Mouse (Mus musculus) heart, embryonic 15.5 days (tissue): ENCODE measurements at regions not wholly inside any gene's neighbourhood (a gene's known extent, or its start where the extent isn't known, plus 50 kb on each side); places are given as distances from the start of the nearest gene placed in this dataset.

ENCODE experiments used
- ATAC-seq: fragments of 200-750 bp; cut with Nextera tagmentation; replicated peaks from 2 replicates; pipeline ENCODE4 v1.8.0; 2017; ENCODE audit warnings: low read depth, moderate TSS enrichment; ENCODE audit not compliant: insufficient number of reproducible peaks, insufficient read depth, low FRiP score
- H3K27ac ChIP-seq: fragments of 300-500 bp; sonication (generic); 2 replicates; pipeline ENCODE4 v1.5.1; 2015; ENCODE audit warnings: mild to moderate bottlenecking, inconsistent platforms
- H3K27me3 ChIP-seq: fragments of 300-500 bp; sonication (generic); 2 replicates; pipeline ENCODE4 v1.6.1; 2015; ENCODE audit warnings: inconsistent platforms
- H3K36me3 ChIP-seq: fragments of 300-500 bp; sonication (generic); 2 replicates; pipeline ENCODE4 v1.6.1; 2015; ENCODE audit warnings: mild to moderate bottlenecking, inconsistent platforms
- H3K4me1 ChIP-seq: fragments of 300-500 bp; sonication (generic); replicated peaks from 2 replicates; pipeline ENCODE4 v1.6.1; 2015; ENCODE audit warnings: inconsistent platforms
- H3K4me2 ChIP-seq: fragments of 300-500 bp; sonication (generic); 2 replicates; pipeline ENCODE4 v1.6.1; 2015; ENCODE audit warnings: inconsistent platforms, mild to moderate bottlenecking, moderate library complexity
- H3K4me3 ChIP-seq: fragments of 300-500 bp; sonication (generic); 2 replicates; pipeline ENCODE4 v1.5.1; 2015; ENCODE audit warnings: mild to moderate bottlenecking, inconsistent platforms
- H3K9ac ChIP-seq: fragments of 300-500 bp; sonication (generic); 2 replicates; pipeline ENCODE4 v1.6.1; 2015; ENCODE audit warnings: mild to moderate bottlenecking, inconsistent platforms
- H3K9me3 ChIP-seq: fragments of 300-500 bp; sonication (generic); replicated peaks from 2 replicates; pipeline ENCODE4 v1.6.1; 2016; ENCODE audit warnings: inconsistent platforms
- WGBS: fragments of 180-500 bp; shearing (Covaris S2); methylation state at CpG from one replicate; pipeline ENCODE4 v1.1.7; 2015; ENCODE audit warnings: mixed read lengths; 5-methylcytosine and 5-hydroxymethylcytosine counted together

DNA sequence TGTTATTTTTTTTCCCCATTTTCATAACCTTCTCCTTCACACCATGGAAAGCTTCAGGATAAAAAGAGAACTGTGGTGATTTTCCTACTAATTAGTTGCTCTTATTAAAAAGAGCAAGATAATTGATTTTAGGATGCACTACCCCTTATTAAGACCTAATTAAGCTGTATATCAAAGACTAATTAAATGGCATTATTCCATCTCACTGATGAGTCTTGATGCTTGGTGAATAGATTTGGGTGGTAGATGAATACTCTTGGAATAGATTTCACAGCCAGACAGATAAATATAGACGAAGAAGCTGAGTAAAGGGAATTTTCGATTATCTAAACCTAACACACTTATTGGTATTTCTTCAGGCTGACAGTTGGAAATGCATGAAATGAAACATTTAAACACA is 346.5 kb upstream of the Tenm2 start:
- no peaks in the 10 kb centered on the region for H3K27me3 ChIP-seq
- no peak overlapping the region for H3K4me3 ChIP-seq
- H3K27ac ChIP-seq: no peak overlapping the region
- H3K9ac ChIP-seq: no peak overlapping the region
- no peaks in the 10 kb centered on the region for H3K36me3 ChIP-seq
- H3K4me1 ChIP-seq: no peaks in the 10 kb centered on the region
- no peak overlapping the region for H3K4me2 ChIP-seq
- no peaks in the 10 kb centered on the region for H3K9me3 ChIP-seq
- 73% methylated on average over 2 of the region's 2 CpGs for WGBS
- no peak for ATAC-seq

DNA sequence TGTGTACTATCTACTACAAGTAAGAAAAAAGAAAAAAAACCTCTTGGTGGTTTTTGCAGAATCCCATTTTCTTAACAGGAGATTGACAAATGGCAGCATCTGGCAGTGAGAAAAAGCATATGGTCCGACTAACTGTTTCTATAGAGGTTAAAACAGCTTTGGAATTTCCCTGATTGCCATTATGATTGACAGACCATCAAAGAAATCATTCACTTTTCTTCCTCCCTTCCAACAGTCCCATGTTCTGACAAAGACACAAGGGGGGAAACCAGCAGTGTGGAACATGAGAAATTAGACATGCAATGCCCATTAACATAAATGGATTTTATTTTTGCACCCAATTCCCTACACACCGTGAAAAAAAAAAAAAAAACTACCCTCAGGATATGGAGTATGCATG is 297.9 kb upstream of the Tenm2 start:
- Histone ChIP-seq H3K4me2 (no peak overlapping the region), H3K9me3 (no peaks in the 10 kb centered on the region), H3K9ac (no peak overlapping the region), H3K27me3 (no peaks in the 10 kb centered on the region), H3K27ac (no peak overlapping the region), H3K4me1 (peaks cover 9% of the 10 kb centered on the region), H3K36me3 (no peaks in the 10 kb centered on the region), H3K4me3 (no peak overlapping the region)
- ATAC-seq: no peak
- WGBS: 43% methylated on average over 2 of the region's 2 CpGs

DNA sequence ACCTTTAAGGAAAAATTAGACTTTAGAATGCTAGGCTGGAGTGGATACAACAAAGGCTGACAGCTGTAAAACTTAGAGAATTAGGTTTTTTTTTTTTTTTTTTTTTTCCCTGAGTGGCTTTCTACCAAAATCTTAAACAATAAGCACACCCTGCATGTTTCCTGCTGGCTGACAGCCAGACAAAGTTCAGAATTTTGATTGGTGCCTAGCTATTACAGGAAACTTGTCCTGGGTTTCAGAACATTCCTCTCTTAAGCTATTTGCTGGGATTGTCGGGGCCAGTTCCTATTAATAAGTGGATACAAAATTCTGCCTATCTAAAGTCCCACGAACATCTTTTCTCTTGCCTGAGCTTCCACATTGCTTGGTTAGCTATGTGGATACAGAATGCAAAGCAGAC is 296.7 kb upstream of the Tenm2 start:
- 6% methylated on average over 2 of the region's 2 CpGs for WGBS
- Histone ChIP-seq H3K9me3 (no peaks in the 10 kb centered on the region), H3K36me3 (no peaks in the 10 kb centered on the region), H3K4me3 (no peak overlapping the region), H3K27me3 (no peaks in the 10 kb centered on the region), H3K4me2 (no peak overlapping the region), H3K9ac (no peak overlapping the region), H3K27ac (peak overlapping the region; percentile 53), H3K4me1 (peaks cover 9% of the 10 kb centered on the region)
- no peak; the same call in 1 of the 2 replicates for ATAC-seq

DNA sequence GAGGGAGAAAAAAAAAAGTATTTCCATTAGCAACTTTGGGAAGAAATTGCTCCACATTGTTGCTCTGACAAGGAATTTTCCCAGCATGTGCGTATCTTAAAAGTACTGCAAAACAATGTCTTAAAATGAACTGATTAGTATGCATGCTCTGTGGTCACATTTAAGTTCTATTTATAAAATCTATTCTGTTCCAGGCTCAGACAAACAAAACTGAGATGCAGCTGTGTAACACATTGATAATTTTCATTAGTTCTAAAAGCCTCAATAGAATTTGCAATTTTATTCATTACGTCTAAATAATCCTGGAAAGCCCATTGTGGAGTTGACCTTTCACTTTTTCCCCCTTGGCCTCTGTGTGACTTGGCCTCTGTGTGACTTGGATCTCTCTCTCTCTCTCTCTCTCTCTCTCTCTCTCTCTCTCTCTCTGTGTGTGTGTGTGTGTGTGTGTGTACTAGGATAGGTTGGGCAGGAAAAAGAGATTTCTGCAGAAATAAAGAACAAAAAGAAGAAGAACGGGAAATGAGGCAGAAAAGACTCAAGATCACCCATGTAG is 262.8 kb upstream of the Tenm2 start:
- no peak for ATAC-seq

DNA sequence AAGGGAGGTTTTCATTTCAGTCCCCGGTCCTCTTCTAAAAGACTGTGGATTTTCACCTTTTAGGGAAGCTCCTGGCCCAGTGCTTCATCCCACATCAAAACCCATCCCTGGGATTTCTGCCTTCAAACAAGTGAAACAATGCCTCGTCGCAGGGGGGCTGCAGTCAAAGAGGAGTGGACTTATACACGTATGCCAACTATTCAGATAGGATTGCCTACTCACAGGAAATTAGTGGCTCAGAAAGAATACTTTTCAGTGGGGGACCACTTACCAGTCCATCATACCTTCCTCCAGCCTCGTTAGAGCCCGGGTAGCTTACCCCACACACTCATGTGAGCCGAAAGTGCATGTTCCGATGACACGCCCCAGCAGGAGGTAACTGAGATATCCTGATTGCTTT is 262.1 kb upstream of the Tenm2 start:
- Histone ChIP-seq H3K4me3 (no peak overlapping the region), H3K27me3 (no peaks in the 10 kb centered on the region), H3K4me1 (no peaks in the 10 kb centered on the region), H3K27ac (no peak overlapping the region), H3K9ac (no peak overlapping the region), H3K4me2 (no peak overlapping the region), H3K36me3 (no peaks in the 10 kb centered on the region), H3K9me3 (no peaks in the 10 kb centered on the region)
- ATAC-seq: no peak
- 58% methylated on average over 9 of the region's 9 CpGs for WGBS

More for the DNA sequence above, 262.8 kb upstream of the Tenm2 start:
- Histone ChIP-seq H3K36me3 (no peaks in the 10 kb centered on the region), H3K9ac (no peak overlapping the region), H3K4me2 (no peak overlapping the region), H3K27ac (no peak overlapping the region), H3K4me1 (no peaks in the 10 kb centered on the region), H3K4me3 (no peak overlapping the region), H3K9me3 (no peaks in the 10 kb centered on the region), H3K27me3 (no peaks in the 10 kb centered on the region)
- WGBS: 67% methylated on average over 3 of the region's 3 CpGs

DNA sequence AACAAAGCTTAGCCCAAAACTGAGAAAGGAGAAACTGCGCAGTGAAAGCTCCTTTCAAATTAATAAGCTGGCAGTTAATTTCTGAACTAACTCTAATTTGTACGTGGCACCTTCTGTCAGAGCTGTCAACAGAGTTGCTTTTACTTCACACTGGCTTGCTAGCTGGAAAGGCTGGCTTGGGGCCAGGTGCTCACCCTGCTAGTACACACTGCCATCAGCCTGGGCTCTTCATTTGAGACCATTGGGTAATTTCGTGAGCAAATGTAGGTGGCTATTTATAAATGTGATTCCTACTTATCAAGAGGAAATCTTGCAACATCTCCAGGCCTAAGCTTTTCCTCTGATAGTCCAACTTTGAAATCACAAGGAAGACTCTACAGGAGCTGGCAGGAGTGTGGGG is 244.5 kb upstream of the Tenm2 start:
- no peak overlapping the region for H3K9ac ChIP-seq
- H3K36me3 ChIP-seq: no peaks in the 10 kb centered on the region
- H3K4me1 ChIP-seq: 0 out of 2 replicates have a peak, but pooled peaks cover 5% of the 10 kb centered on the region
- H3K4me2 ChIP-seq: 0 out of 2 replicates have a peak overlapping the region, but pooled peaks have one; percentile 8
- WGBS: 40% methylated on average over 3 of the region's 3 CpGs
- H3K27me3 ChIP-seq: no peaks in the 10 kb centered on the region
- no peak for ATAC-seq
- no peak overlapping the region for H3K27ac ChIP-seq
- H3K4me3 ChIP-seq: no peak overlapping the region
- H3K9me3 ChIP-seq: no peaks in the 10 kb centered on the region

DNA sequence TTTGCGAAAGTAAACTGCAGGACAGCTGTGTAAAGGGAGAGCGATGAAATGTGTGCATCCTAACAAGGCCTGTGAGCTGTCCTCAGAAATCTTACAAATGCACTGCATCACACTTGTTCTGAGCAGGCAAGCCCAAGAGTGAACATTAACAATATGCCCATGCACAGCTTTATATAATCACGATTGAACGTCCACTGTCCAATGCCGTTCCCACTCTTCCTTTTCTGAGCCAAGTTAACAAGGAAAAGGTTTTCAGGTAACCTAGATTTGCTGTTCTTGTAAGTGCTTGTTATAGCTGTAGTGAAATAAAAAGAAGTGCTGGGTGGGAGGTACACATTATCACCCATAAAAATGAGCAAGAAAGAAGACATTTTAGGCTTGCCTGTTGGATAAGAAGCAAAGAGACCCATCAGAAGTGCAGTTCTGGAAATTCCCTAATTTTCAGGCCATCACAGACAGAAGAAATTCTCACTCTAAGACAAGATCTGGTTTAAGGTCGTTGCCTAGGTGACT is 243.3 kb upstream of the Tenm2 start:
- 85% methylated on average over 6 of the region's 6 CpGs for WGBS

DNA sequence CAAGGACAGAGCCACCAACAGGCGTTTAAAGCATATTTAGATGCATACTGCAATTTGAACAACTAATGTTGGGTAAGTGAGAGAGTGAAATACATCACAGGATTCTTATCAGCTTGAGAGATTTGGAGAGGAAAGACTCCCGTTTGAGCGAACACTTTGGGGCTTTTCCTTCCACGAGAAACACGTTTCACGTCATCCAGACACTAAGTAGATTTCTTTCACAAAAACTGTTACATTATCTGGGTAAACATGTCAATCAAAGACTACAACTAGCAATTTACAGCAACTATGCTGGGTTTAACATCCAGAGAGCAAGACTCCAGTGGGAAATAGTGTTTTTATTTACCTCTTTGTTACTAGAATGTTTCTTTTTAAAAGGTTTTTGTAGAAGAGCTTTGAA is 238.3 kb upstream of the Tenm2 start:
- no peak overlapping the region for H3K4me3 ChIP-seq
- ATAC-seq: no peak
- H3K27me3 ChIP-seq: no peaks in the 10 kb centered on the region
- H3K4me1 ChIP-seq: no peaks in the 10 kb centered on the region
- H3K27ac ChIP-seq: no peak overlapping the region
- H3K9ac ChIP-seq: no peak overlapping the region
- no peaks in the 10 kb centered on the region for H3K9me3 ChIP-seq
- no peak overlapping the region for H3K4me2 ChIP-seq
- 25% methylated on average over 6 of the region's 6 CpGs for WGBS
- no peaks in the 10 kb centered on the region for H3K36me3 ChIP-seq

More for the DNA sequence above, 243.3 kb upstream of the Tenm2 start:
- no peak overlapping the region for H3K4me3 ChIP-seq
- H3K4me2 ChIP-seq: no peak overlapping the region
- no peak for ATAC-seq
- H3K27ac ChIP-seq: no peak overlapping the region
- H3K4me1 ChIP-seq: 0 out of 2 replicates have a peak, but pooled peaks cover 5% of the 10 kb centered on the region
- H3K9me3 ChIP-seq: no peaks in the 10 kb centered on the region
- H3K27me3 ChIP-seq: no peaks in the 10 kb centered on the region
- no peak overlapping the region for H3K9ac ChIP-seq
- no peaks in the 10 kb centered on the region for H3K36me3 ChIP-seq

DNA sequence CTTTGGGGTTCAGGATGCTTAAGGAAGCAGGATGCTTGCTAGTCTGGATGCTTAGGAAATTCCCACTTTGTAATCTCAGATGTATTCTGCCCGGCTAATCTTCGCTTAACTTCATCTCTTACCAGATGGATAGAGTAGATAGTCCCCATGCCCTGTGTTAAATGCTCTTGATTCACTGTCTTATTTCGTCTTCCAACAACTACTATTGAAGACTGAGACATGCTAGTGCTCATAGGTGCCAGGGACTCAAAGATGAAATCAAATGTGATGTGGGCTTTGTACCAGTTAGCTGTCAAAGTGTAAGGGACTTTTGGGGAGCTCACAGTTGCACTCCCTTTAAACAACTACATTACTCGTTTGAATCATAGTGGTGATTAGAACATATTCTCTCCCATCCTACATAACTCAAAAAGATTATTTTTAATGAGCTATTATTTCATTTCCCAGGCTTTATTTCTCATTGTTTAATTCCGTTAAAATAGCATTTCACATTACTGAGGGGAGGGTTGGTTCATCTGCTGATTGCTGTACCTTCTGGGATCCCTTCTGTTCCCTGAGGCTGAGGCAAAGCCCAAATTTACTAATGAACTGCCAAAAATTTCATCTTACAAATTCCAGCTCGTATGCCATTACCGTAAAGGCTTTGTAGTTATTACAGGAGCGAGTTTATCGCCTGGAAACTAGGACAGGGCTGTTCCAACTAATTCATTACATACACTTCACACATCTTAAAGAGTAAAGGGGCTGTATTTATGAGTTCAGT is 228.1 kb upstream of the Tenm2 start:
- H3K4me1 ChIP-seq: no peaks in the 10 kb centered on the region
- no peak overlapping the region for H3K4me2 ChIP-seq
- H3K27me3 ChIP-seq: no peaks in the 10 kb centered on the region
- H3K27ac ChIP-seq: no peak overlapping the region
- 84% methylated on average over 9 of the region's 9 CpGs for whole genome bisulfite sequencing
- no peak overlapping the region for H3K9ac ChIP-seq
- no peaks in the 10 kb centered on the region for H3K9me3 ChIP-seq
- no peak for ATAC-seq
- no peak overlapping the region for H3K4me3 ChIP-seq
- H3K36me3 ChIP-seq: no peaks in the 10 kb centered on the region

DNA sequence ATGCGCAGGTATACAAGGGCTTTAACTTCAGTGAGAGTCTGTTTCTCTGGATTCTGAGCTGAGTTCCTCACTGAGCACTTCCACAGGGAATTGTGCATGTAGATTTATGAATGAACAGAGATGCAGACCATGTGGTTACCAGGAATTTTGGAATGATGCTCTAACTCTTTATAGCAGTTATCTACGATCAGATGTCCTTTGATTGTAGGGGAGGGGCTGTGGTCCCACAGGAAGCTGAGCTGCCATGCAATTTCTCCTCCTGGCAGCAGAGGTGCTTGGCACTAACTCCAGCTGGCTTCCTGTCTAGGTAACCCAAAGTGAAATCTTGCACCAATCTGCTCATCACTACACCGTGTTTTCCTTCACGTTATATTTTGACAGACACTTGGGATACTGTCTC is 226.6 kb upstream of the Tenm2 start:
- H3K9ac ChIP-seq: no peak overlapping the region

DNA sequence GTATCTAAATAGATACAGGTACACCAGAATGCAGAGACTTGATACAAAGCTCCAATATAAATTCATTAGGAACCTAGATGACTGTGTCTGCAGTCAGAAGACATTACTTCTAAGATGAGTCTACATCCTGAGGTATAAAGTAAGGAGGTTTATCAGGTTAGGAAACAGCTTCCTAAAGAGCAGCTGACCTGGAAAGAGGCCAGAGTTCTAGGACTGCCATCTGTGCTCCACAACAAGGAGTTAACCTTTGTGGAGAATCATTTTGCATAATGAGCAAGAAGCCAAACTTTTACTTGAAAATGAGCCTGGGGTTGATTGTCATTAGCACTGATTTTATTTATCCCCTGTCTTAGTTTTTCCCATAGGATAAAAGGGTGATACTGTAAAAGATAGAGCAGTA is 211.6 kb upstream of the Tenm2 start:
- ATAC-seq: no peak
- Histone ChIP-seq H3K36me3 (no peaks in the 10 kb centered on the region), H3K27ac (no peak overlapping the region), H3K4me1 (no peaks in the 10 kb centered on the region), H3K9ac (no peak overlapping the region), H3K4me2 (no peak overlapping the region), H3K27me3 (no peaks in the 10 kb centered on the region), H3K4me3 (no peak overlapping the region), H3K9me3 (no peaks in the 10 kb centered on the region)

More for the DNA sequence above, 226.6 kb upstream of the Tenm2 start:
- Histone ChIP-seq H3K4me2 (no peak overlapping the region), H3K9me3 (no peaks in the 10 kb centered on the region), H3K27me3 (no peaks in the 10 kb centered on the region), H3K4me1 (no peaks in the 10 kb centered on the region), H3K4me3 (no peak overlapping the region), H3K27ac (no peak overlapping the region), H3K36me3 (no peaks in the 10 kb centered on the region)
- no peak for ATAC-seq
- 69% methylated on average over 4 of the region's 4 CpGs for WGBS

DNA sequence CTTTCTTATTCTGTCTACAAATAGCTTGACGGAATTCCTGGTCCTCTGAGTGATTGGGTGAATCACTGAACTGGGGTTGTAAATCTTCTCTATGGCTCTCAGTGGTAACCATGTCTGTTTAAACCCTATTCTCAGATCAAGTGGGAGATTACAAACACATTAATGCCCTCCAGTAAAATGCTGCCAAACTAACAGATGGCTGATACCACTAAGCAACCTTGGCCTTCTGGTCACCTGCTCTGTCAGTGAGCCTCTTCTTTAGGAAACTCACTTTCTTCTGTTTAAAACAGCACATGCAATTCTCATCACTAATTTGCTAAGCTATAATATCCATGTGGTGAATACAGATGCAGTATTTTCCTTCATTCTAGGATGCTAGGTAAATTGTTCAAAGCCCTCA is 210.9 kb upstream of the Tenm2 start:
- Histone ChIP-seq H3K4me2 (no peak overlapping the region), H3K9me3 (no peaks in the 10 kb centered on the region), H3K27me3 (no peaks in the 10 kb centered on the region), H3K27ac (no peak overlapping the region), H3K36me3 (no peaks in the 10 kb centered on the region), H3K4me3 (no peak overlapping the region), H3K9ac (no peak overlapping the region), H3K4me1 (no peaks in the 10 kb centered on the region)
- WGBS: 97% methylated on average over 1 of the region's 1 CpGs
- no peak for ATAC-seq
